Mouse (Mus musculus) MEL (cell line): ENCODE data around the gene Gemin5.

Experiments
- CTCF ChIP-seq, 3 experiments: IDR thresholded peaks in 2 of 3; conservative IDR thresholded peaks in 1 of 3; 2 replicates each; pipeline ENCODE4 v1.5.1; 2011 to 2012; ENCODE audit warnings: low read length in 3 of 3, low read depth in 2 of 3, mild to moderate bottlenecking in 2 of 3, improper control_type of control experiment in 1 of 3, inconsistent platforms in 1 of 3, mixed read lengths in 1 of 3, moderate library complexity in 1 of 3; ENCODE audit not compliant: control insufficient read depth in 1 of 3, insufficient read depth in 1 of 3, poor library complexity in 1 of 3, severe bottlenecking in 1 of 3
- EP300 ChIP-seq, 2 experiments: IDR thresholded peaks; 2 replicates each; pipeline ENCODE4 v1.6.1; 2011; ENCODE audit warnings: improper control_type of control experiment in 2 of 2, low read length in 2 of 2, low read depth in 1 of 2, mild to moderate bottlenecking in 1 of 2
- MAFK ChIP-seq: IDR thresholded peaks from 2 replicates; pipeline ENCODE4 v1.6.1; 2011; ENCODE audit warnings: low read depth, mild to moderate bottlenecking, low read length, improper control_type of control experiment, borderline replicate concordance
- POLR2A ChIP-seq, 2 experiments: IDR thresholded peaks; 2 replicates each; pipeline ENCODE4 v1.6.1; 2011 to 2012; ENCODE audit warnings: low read length in 2 of 2, mild to moderate bottlenecking in 2 of 2, control low read depth in 1 of 2, improper control_type of control experiment in 1 of 2, low read depth in 1 of 2, moderate library complexity in 1 of 2; ENCODE audit not compliant: control insufficient read depth in 1 of 2, insufficient read depth in 1 of 2, poor library complexity in 1 of 2
- TAL1 ChIP-seq: IDR thresholded peaks from 2 replicates; pipeline ENCODE4 v1.6.1; 2012; ENCODE audit warnings: mild to moderate bottlenecking, inconsistent platforms, low read length, moderate library complexity, mixed read lengths
- ZC3H11A ChIP-seq: IDR thresholded peaks from 2 replicates; pipeline ENCODE4 v1.6.1; 2012; ENCODE audit warnings: low read depth, mild to moderate bottlenecking, inconsistent platforms, low read length, improper control_type of control experiment

DNA sequence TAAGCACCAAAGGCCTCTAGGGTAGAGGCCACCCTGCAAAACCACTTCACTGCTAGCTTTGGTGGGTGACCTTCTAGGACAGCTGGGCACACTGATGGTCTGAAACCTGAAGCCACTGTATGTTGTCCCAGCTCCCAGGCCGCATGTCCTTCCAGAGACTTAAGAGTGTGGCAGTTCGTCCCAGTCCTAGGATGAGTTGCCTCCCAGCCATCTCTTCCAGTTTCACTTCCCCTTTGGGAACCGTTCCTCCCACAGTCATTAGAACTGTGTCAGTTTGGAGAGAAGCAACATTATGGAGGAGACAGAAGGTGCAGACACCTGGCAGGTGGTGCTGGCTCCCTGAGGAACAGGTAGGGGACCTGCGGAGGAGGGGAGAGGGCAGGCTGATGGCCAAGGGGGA is 75.8 kb downstream of the Gemin5 start:
- TF ChIP-seq TAL1 (no peak), MAFK (no peak), CTCF (IDR thresholded peaks at IDR 0.05 in 2 of 3, conservative IDR thresholded peaks at IDR 0.05 in 1 of 3; ENCODE audit: control insufficient read depth in 1 of 3, insufficient read depth in 1 of 3, low read depth in 2 of 3, low read length in 3 of 3, poor library complexity in 1 of 3, severe bottlenecking in 1 of 3) (no peak), EP300 (IDR thresholded peaks at IDR 0.05; ENCODE audit: low read depth in 1 of 2, low read length in 2 of 2) (no peak), POLR2A (IDR thresholded peaks at IDR 0.05; ENCODE audit: control insufficient read depth in 1 of 2, insufficient read depth in 1 of 2, low read depth in 1 of 2, low read length in 2 of 2, poor library complexity in 1 of 2) (no peak), ZC3H11A (no peak)
